Mouse (Mus musculus) C2C12 (cell line): ENCODE results near the gene 2810408A11Rik.

ENCODE experiments used
- CTCF ChIP-seq: IDR thresholded peaks from one replicate; pipeline ENCODE4 v1.5.1; 2011; ENCODE audit not compliant: control insufficient read depth, insufficient read depth, insufficient read length
- MAX ChIP-seq: IDR thresholded peaks from one replicate; pipeline ENCODE4 v1.6.1; 2011; ENCODE audit warnings: mild to moderate bottlenecking, control low read depth

DNA sequence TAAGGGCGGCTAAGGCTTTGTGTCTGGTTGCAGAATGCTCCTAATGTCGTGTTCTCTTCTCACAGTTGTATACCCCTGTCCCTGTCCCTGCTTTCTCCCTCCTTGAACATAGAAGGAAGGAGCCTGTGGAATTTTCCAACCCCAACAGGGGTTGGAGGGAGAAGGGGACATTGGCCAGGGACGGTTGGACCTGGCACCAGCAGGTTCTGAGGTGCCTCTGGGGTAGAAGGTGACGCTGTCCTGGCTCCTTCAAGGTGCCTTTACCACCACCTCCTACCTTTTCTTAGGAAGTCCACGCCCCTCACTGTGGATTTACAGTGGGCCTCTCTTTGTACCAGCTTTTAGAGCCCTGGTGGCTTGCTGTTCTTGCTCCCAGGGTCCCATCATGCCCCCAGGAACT lies 37.0 kb upstream of the 2810408A11Rik start:
- TF ChIP-seq CTCF (no peak), MAX (no peak)
